Mouse (Mus musculus) left cerebral cortex, adult 11 months (tissue): Measurements from ENCODE around the gene Napsa.

Experiments
- DNase-seq: peaks from one replicate; pipeline ENCODE4 v3.0.0; 2022; ENCODE audit warnings: low spot score

Napsa gene

DNA sequence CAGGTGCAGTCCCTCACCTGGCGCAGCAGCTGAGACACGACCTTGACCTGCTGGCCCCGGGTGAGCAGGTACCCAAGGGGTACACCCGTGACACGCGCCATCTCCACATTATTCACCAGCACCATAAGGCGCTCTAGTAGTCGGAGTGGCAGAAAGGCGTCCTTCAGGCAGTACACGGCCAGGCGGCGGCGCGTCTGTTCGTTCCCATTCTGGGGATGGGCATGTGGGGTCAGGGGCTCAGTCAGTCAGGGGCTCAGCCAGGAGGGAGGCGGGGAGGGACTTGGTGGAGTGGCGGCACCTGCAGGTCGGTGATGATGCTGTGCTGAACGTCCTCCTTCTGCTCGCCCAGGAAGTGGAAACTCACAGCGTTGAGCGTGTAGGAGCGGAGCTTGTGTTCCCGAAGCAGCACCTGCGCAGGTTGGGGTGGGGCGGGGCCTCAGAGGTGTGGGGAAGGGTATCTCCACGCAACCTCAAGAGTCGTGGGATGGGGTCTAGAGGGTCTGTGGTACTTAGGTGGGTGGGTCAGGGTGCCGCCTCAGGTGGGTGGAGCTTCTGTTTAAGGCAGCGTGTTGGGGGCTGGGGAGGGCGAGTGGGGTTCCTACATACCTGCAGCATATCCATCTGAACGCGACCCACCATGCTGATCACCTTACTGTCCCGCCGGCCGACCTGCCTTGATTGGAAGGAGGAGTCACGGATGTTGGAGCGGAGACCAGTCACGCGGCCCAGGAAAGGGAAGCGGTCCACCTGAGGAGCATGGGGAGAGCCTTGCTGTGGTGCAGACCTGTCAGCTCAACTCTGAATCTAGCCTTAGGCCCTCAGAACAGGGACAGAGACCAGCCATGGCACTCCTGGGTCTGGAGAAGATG lies 33.2 kb upstream of the Napsa start:
- DNase-seq: no peak

DNA sequence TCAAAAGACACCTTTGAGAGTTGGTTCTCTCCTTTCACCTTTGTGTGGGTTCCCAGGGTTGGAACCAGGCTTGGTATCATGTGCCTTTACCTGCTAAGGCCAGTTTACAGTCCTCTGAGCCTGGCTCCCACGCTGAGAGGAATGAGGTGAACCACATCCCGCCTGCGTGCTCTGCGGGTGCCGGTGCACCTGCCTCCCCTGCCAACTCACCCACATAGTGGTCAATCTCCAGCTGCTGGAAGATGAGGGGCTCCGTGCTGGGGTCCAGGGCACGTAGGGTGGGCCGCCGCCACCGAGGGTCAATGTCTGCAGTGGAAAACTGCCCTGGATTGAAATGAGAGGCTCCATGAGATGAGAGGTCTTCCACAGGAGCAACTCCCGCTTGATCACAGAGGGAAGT lies 29.6 kb upstream of the Napsa start:
- DNase-seq: no peak

DNA sequence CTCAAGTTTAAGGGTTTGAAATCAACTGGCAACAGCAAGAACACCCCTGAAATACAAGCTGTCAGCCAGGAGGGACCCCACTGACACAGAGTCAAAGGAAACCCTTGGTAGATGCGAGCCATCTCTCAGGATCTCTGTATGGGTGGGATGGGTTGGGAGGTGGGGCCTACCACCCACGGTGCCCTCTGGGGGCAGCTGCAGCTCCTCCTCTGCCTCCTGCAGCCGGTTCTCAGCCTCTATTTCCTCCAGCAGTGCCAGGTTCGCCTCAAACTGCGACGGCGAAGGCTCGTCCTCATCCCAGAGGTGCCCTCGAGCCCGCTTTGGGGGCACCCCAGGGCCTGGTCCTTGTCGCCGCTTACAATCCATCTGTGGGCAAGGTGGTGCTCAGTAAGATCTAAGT lies 29.1 kb upstream of the Napsa start:
- no peak for DNase-seq

DNA sequence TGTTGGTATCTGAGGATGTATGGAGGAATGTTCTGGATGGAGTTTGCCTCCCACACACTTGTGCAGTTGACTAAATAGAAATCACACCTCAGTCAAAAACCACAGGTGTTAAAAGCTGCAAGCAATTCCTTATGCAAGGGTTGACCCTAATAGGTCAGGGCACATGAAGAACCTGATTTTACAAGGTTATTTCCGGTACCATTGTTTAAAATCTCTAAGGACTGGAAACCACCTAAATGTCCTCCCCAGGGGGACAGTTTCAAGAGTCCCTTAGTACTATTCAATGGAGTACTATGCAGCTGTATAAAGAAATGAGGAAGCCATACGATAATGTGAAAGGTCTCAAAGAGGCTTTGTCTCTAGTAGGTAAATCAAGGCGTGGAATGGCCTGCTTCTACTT lies 25.9 kb upstream of the Napsa start:
- no peak for DNase-seq

DNA sequence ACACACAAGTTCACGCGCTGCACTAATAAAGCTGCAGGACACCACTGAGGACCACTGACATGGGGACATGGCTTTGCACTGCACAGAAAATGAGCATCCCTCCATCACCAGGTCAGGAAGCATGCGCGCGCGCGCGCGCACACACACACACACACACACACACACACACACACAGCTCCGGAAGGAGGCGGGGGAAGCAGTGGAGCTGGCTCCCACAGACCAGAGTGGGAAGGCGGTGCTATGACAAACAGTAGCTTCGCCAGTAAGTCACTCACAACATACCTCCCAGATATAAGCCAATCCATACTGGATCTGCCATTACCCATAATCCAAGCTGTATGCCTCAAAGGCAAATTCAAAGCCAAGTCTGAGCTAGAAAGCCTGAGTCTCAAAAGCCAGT lies 25.1 kb upstream of the Napsa start:
- no peak for DNase-seq

DNA sequence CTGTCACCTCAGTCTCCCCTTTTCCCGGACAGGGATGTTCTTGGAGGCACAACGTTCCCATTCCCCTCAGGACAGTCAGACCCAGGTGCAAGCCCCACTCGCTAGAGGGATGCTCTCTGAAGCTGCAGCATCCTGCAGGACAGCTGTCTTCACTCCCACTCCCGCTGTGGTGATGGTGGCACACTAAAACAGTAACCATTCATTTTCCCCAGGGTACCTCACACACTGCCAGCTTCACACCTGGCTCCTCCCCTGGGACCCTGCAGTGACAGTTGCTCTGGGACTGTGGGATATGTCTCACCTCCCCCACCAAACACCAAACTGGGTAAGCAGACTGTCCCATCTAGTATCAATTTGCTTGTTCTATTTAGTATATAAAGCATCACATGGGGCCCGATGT lies 24.5 kb upstream of the Napsa start:
- no peak for DNase-seq

DNA sequence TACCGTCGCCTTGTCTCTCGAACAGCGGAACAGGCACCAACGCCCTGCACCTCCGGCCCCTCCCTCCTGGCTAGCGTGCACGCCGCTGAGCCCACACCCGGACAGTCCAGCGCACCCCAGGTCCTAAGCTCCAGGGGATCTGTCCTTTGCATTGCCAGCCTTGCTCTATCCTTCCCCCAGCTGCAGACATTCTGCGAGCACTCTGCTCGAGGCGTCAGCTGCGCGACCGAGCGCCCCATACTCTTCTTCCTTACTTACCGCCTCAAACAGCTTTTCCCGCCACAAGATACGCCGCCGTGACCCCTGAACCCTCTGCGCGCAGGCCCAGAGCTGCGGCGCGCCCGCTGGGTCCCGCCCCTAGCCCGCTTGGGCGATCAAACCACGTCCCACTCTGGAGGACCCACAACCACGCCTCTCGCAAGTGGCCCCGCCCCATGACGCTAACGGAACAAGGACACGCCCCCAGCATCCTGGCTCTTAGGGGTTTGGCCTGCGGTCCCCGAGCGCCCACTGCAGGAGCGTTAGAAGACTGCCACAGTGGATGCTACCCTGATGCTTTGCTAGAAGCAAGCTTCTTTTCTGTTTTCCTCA lies 23.6 kb upstream of the Napsa start, which contains the start of gene Pold1:
Gene Pold1, minus strand, starts transcription at position 353 of the 591 bp plus-strand sequence.
- peak; percentile 99 for DNase-seq

DNA sequence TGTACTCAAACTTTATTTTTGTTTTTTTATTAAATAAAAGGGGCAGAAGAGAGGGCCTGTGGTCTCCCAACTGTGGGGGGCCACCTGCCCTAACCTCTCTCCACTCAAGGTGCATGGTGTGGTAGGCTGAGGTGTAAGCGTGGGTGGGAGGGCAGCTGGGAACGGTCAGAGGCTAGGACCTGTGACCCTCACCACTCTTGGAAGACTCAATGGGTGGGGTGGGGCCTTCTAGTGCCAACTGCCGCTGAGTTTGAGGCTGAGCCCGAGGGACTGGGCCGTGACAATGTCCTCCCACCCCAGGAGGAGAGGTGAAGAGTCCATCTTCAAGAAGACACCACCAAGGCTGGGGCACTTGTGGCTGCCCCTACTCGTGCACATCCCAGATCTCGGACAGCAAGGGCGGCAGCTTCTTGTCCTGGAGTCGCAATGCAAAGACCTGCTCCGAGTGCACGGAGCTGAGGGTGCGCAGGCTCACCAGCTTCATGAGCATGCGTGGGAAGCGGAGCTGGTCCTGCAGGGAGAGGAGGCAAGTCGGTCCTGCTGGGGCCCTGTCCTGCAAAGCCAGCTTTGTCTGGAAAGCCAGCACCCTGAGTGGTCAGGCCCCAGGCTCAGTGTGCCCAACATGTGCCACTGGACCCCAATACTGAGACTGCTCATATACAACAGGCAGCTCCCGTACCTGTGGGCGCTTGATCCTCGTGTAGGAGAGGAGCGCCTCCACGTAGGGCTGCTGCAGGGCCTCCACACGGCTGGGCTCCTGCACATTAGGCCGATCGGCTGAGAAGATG lies 22.4 kb upstream of the Napsa start:
- no peak for DNase-seq

DNA sequence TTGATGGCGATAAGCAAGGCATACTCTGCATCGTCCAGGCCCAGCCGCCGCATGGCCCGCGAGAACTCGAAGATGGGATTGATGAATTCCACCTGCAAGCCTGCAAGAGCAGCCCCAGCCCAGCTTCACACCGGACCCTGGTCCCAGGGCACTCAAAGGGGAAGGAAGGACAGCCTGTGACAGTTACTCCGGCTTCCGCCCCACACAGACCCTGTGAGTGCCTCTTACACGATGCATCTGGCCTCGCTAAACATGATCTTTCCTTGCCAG lies 21.8 kb upstream of the Napsa start:
- DNase-seq: no peak

DNA sequence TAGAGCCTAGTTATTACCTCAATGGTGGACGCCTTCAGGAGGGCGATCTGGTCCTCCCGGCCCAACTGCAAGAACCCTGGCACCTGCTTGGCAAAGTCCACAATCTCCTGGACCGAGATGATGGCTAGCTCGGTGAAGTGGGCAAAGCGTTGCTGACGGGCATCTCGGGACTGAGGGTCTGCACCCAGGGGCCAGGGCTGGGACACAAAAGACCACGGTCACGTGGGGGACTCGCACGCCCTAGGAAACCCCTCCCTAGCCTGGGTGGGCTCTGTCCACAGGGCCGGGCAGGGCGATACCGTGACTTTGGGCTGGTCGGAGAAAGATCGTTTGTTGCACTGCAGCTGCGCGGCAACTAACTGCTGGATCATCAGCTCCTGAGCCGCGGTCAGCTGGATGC lies 20.9 kb upstream of the Napsa start:
- no peak for DNase-seq

DNA sequence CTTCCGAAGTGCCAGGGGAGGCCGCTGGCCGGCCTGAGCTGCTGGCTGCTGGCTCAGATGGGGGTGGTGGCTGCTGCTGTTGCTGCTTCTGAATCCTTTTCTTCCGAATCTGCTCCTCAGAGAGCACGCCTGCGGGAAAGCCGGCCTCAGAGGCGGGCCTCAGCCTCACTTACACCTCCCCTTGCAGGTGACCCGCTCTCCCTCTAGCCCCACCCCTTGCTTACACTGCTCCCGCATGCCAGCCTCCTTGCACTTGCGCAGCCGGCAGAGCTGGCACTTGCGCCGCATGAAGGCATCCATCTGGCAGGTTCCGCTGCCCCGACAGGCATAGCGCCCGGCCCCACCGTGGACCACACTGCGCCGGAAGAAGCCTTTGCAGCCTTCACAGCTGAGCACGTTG lies 20.4 kb upstream of the Napsa start:
- DNase-seq: no peak

DNA sequence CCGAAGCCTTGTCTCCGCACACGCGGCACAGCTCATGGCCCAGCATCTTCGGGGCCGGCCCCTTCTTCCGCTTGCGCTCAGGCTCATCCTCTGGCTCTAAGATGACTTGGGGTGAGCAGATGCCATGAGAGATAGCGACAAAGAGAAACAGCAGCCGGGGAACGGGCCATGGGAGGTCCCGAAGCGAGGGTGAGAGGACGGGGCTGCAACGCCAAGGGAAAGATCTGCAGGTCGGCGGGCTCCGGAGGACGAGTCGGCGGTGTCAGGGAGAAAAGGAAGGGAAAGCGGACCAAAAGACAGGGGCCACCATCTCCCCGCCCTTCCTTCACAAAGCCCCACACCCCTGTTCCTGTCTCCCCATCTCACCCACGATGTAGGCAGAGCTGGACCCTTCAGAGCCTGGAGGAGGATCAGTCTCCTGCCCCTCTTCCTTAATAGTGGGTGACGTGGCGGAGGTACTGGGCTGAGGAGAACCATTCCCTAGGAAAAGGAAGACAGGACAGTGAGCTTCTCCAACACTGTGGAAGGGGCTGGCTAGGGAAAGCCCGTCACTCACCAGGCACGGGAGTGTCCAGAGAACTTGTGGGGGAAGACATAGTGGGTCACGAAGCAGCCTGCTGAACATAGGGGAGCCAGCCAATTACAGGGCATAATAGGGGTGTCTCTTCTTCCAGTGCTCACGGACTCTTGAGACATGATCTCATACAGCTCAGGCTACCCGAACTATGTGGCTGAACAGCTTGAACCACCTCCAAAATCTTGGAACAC lies 19.9 kb upstream of the Napsa start:
- DNase-seq: no peak

DNA sequence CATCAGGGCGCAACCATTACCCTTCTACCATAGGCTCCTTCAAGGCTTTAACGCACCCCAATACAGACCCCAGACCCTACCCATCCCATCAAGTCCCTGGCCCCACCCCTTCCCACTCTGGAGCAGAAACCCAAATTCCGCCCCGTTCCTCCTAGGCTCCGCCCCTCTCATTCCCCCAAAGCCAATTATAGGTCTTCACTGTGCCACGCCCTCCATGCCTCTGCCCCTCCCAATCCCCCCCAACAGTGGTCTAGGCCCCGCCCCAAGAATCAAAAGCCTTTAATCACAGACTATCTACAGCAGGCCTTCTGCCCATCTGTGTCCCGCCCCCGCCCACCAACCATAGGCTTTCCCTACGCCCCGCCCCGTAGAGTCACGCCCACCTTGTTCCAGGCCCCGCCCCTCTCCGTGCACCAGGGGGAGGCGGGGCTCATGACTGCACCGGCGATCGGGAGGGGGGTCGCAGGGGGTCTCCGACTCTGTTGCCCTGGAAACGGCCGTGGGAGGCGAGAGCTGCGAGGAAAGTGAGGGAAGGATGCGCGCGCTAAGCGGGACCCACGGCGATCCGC lies 18.9 kb upstream of the Napsa start:
- no peak for DNase-seq

DNA sequence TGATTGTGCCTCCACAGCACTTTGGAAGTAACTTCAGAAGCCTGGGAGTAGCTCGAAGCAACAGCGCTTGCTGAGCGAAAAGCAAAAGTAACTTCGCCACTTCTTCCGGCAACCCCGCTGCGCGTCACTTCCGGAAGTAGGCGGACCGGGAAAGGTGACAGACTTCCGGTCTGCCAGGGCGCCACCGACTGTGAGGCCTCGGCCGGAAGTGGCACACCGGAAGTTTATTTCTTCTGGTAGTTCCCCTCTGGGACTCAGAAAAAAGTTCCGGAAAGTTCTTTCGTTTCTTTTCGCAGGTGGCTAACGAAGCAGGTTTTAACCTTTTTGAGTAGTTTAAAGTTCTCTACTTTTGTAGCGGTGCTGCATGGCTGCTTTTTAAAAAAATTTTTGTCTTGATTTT lies 18.4 kb upstream of the Napsa start, which contains the start of gene Nr1h2:
Gene Nr1h2, minus strand, starts transcription at position 126 of the 400 bp plus-strand sequence.
- DNase-seq: peak; percentile 90

DNA sequence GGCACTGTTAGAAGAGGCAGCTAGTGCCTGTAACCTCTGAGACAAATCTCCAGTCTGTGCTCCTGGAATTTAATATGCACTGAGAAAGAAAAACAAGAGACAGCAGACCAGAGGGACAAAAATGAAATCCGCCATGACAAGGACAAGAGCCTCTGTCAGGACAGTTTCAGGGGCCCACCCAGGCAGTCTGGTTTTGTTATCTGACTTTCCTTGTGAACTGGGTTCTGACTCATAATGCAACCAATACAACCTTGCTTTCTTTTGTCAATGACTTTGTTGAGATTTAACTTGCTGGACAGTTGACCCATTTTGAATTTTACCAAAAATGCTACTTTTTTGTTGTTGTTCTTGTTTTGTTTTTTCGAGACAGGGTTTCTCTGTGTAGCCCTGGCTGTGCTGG lies 14.6 kb upstream of the Napsa start:
- DNase-seq: no peak

DNA sequence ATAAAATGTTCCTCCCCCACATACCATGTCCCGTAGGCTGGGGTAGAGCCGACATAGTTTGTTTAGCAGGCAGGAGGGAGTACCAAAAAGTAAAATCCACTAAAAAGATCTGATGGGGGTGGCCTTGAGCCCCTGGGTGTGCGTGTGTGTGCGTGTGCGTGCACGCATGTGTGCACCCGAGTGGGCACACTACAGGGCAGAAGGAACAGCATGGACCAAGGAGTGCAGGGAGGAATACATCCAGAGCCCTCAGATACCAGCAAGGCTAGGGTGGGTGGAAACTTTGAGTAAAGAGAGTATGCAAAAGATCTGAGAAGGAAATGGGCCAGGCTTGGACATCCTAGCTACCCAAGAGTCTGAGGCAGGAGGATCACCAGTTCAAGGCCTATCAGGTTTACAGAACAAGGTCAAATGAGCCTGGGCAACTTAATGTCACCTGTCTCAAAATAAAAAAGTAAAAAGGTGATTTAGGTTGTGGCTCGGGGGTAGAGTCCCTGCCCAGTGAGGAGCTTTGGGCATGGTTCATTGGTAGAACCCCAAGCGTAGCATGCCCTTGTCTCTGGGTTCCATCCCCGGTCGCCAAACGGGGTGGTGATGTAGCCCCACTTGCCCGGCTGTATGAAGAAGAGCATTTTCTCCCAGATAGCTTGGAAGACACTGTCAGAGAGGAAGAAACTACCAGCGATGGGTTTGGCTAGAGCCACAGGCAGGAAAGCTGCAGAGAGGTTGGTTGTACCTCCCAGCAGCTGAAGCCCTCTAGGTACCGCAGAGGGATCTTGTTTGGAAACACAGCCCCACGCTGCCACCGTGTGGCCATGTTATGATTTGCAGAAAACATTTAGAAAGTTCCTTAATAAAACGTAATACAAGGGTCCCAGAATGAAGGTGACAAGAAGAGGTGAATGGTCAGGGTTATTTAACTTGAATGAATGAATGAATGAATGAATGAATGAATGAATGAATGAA lies 11.5 kb upstream of the Napsa start:
- DNase-seq: no peak

DNA sequence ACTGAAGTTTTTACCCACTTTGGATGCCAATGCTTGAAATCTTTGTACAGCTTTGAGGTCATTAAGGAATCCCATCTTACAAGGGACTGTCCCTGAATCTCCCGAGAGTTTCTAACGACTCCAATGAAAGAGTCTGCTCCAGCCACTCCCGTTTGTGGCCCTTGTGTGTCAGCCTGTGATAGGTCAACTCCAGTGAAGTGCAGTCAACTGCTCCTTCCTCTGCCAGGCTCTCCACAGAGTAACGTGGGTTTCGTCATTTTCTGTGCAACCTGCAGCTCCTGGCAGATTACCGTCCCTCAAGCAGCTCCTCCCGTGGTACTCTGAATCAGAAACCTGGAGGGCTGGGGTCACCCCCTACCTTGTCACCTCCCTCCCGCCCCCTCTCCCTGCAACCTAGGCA lies 8.9 kb upstream of the Napsa start:
- DNase-seq: no peak

DNA sequence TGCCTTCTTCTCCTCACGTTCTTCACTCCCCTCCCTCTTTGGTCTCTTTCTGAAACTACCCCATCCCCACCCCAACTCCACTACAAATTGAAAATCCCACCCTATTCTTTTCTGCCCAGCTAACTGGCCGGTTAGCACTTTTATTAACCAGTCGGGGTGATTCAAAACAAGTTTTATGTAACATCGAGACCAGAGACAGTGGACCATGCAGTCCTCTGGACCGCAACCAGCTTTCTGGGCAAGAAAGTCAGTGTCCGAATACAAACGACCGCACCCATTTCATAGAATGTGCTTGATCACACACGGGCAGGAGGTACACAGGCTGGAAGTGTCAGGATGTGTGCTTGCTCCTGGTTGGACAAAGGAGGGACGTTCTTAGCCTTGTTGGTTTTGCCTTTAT lies 7.7 kb upstream of the Napsa start:
- no peak for DNase-seq

DNA sequence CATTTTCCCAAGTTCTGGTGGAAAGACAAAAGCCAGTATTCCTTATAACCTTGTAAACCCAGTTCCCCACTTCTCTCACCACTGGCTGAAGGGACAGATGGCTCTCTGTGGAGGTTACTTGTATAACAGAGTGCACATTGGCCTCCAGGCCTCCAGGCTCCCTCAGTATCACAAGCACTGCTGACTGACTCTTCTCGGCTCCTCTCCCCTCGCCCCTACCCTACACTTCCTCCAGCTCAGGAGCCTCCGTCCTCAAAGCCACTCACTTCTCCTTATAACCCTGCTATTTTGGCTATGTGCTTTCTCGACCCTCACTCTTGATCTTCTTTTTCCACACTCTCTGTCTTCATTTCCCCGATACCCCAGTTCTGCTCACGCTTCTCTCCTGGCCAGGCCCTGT lies 6.8 kb upstream of the Napsa start:
- no peak for DNase-seq

DNA sequence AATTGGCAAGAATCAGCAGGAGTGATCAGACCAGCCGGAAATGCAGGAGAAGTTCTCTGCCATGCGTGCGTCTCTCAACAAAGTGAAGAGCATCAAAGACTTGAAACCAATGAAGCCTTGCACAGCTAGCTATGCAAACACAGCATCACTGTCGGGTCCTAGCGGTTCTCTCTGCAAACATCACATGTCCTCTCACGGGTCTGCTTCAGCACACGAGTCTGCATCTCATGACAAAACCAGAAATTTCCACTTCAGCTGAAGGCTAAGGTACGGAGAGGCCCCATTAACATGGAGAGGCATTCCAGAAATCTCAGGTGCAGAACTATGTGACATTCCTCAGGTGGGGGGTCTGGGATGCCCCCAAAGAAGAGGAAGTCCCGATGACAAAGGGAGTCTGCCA lies 3.4 kb upstream of the Napsa start:
- no peak for DNase-seq

DNA sequence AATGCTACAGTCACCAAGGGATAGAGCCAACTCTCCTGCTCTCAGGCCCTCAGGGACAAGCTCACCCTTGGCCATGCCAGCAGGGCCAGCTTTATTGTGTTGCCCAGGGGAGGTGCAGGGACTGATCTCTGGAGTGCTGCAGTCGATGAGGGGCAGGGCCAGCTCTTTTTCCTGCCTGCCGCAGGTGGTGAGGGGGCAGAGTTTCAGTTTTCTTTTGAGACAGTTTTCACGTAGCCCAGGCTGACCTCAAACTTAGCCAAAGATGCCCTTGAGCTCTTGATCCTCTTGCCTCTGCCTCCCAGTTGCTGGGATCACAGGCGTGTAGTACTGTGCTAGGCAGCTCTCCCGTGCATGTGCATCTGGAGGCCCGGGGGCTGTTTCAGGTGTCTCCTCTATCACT lies 1.2 kb upstream of the Napsa start:
- DNase-seq: no peak
